Mouse (Mus musculus) cortical plate, adult 2 months (tissue): ENCODE results near the gene Pafah1b3.
"Not testable (repeated sequence)": the region's sequence is repeated elsewhere in the genome, so short reads cannot be mapped to it uniquely, and the experiment has no call there.

Experiments used
- CTCF ChIP-seq: fragments of 200-500 bp; IDR thresholded peaks from 2 replicates; pipeline ENCODE4 v1.5.1; 2011; ENCODE audit warnings: mild to moderate bottlenecking, control low read depth, low read length; ENCODE audit not compliant: insufficient read depth; ENCODE audit errors: extremely low read depth
- POLR2A ChIP-seq: fragments of 200-500 bp; IDR thresholded peaks from 2 replicates; pipeline ENCODE4 v1.6.1; 2011; ENCODE audit warnings: mild to moderate bottlenecking, low read length, control low read depth; ENCODE audit not compliant: insufficient read depth; ENCODE audit errors: extremely low read depth

GRCm38 (mm10) chr7:25325431-25325830 lies 27.6 kb upstream of the Pafah1b3 start:
- TF ChIP-seq CTCF, POLR2A: not testable (repeated sequence)
